Mouse (Mus musculus) forebrain, embryonic 13.5 days (tissue): ENCODE results near the gene Grap2. TPM values are rescaled to one million over a fixed set of nuclear protein-coding genes. Genes with fewer than 3 reads are reported as not detected.

ENCODE experiments used
- microRNA-seq: library from miRNA; unstranded; fragments of <30 nt; microRNA quantifications from one replicate; pipeline ENCODE4, GENCODE M21; 2016
- polyA plus RNA-seq: library from polyadenylated mRNA; unstranded; fragments of >200 nt; fragmentation: Nextera tagmentation; extraction: Ambion mirVana; gene quantifications from 2 replicates; pipeline ENCODE4 v1.2.1, GENCODE M21; 2015

Grap2 gene
- polyA plus RNA-seq, 1 experiment from 2014 or later, result 0.26 TPM

Small RNAs within 50 kb of the gene (microRNA-seq; reads per million reads assigned to microRNA genes)
- gene Mir6957, result not detected

Other genes starting within 250 kb of the Grap2 start
- gene Enthd1, start 7.4 kb upstream of the Grap2 start, polyA plus RNA-seq, result not detected in 2 replicates
- 0.09 TPM in 1 of 2 replicates, not detected in the other for gene Fam83f, start 99.3 kb downstream of the Grap2 start, polyA plus RNA-seq
- 37.2 and 41.0 TPM in 2 replicates for gene Tnrc6b, start 138.7 kb downstream of the Grap2 start, polyA plus RNA-seq